Mouse (Mus musculus) retina, postnatal 1 day (tissue): ENCODE measurements around the gene Nlrp3.
"Not testable (repeated sequence)": the region's sequence is repeated elsewhere in the genome, so short reads cannot be mapped to it uniquely, and the experiment has no call there.

Source experiments
- DNase-seq: peaks from one replicate; pipeline ENCODE4 v3.0.0-alpha.2; 2012

Gene Nlrp3

GRCm38 (mm10) chr11:59537218-59538130 is 3.9 kb upstream of the Nlrp3 start:
- DNase-seq: no peak

- no peak for DNase-seq
Measured at GRCm38 (mm10) chr11:59538387-59538786, 3.0 kb upstream of the Nlrp3 start.

- DNase-seq: no peak
Measured at GRCm38 (mm10) chr11:59540123-59540522, 1.2 kb upstream of the Nlrp3 start.

GRCm38 (mm10) chr11:59542442-59542841 is 1.1 kb downstream of the Nlrp3 start:
- no peak for DNase-seq

GRCm38 (mm10) chr11:59543376-59543775 is 2.0 kb downstream of the Nlrp3 start:
- no peak for DNase-seq

GRCm38 (mm10) chr11:59544005-59544404 is 2.6 kb downstream of the Nlrp3 start:
- DNase-seq: no peak

- no peak for DNase-seq
Measured at GRCm38 (mm10) chr11:59554127-59554526, 12.8 kb downstream of the Nlrp3 start.

- no peak for DNase-seq
Measured at GRCm38 (mm10) chr11:59554535-59554934, 13.2 kb downstream of the Nlrp3 start.

GRCm38 (mm10) chr11:59560906-59561305 is 19.5 kb downstream of the Nlrp3 start:
- DNase-seq: no peak

- DNase-seq: no peak
Measured at GRCm38 (mm10) chr11:59562336-59562735, 21.0 kb downstream of the Nlrp3 start.

- no peak for DNase-seq
Measured at GRCm38 (mm10) chr11:59562837-59563236, 21.5 kb downstream of the Nlrp3 start.

GRCm38 (mm10) chr11:59569306-59569705 is 27.9 kb downstream of the Nlrp3 start:
- peak; percentile 22 for DNase-seq

GRCm38 (mm10) chr11:59575726-59576125 is 34.4 kb downstream of the Nlrp3 start:
- DNase-seq: no peak

- DNase-seq: not testable (repeated sequence)
Measured at GRCm38 (mm10) chr11:59576135-59576534, 34.8 kb downstream of the Nlrp3 start, which contains the start of gene Olfr222. Gene Olfr222, minus strand, starts transcription at chr11:59576235.

GRCm38 (mm10) chr11:59584539-59584938 is 43.2 kb downstream of the Nlrp3 start:
- DNase-seq: peak; percentile 24

GRCm38 (mm10) chr11:59589496-59589895 is 48.1 kb downstream of the Nlrp3 start:
- DNase-seq: peak; percentile 70

- no peak for DNase-seq
Measured at GRCm38 (mm10) chr11:59593189-59593588, 51.8 kb downstream of the Nlrp3 start, which contains the start of gene Olfr223. Gene Olfr223, minus strand, starts transcription at chr11:59593289.

- DNase-seq: peak; percentile 43
Measured at GRCm38 (mm10) chr11:59596091-59596490, 54.7 kb downstream of the Nlrp3 start.

GRCm38 (mm10) chr11:59596950-59597349 is 55.6 kb downstream of the Nlrp3 start:
- DNase-seq: no peak

GRCm38 (mm10) chr11:59599211-59599610 is 57.8 kb downstream of the Nlrp3 start:
- DNase-seq: no peak

GRCm38 (mm10) chr11:59600872-59601271 is 59.5 kb downstream of the Nlrp3 start:
- DNase-seq: no peak

GRCm38 (mm10) chr11:59602287-59602686 is 60.9 kb downstream of the Nlrp3 start:
- DNase-seq: no peak

- no peak for DNase-seq
Measured at GRCm38 (mm10) chr11:59611646-59612045, 70.3 kb downstream of the Nlrp3 start.

GRCm38 (mm10) chr11:59614120-59614519 is 72.8 kb downstream of the Nlrp3 start:
- peak; percentile 46 for DNase-seq
